Mouse (Mus musculus) olfactory bulb, adult 2 months (tissue): ENCODE measurements around the gene Ankib1.

Source experiments
- CTCF ChIP-seq: fragments of 200-500 bp; IDR thresholded peaks from 2 replicates; pipeline ENCODE4 v1.5.1; 2012; ENCODE audit warnings: low read depth, mild to moderate bottlenecking, low read length, moderate library complexity; ENCODE audit not compliant: insufficient read depth
- POLR2A ChIP-seq: fragments of 200-500 bp; IDR thresholded peaks from 2 replicates; pipeline ENCODE4 v1.6.1; 2012; ENCODE audit warnings: mild to moderate bottlenecking, low read depth, low read length, moderate library complexity; ENCODE audit not compliant: insufficient read depth

DNA sequence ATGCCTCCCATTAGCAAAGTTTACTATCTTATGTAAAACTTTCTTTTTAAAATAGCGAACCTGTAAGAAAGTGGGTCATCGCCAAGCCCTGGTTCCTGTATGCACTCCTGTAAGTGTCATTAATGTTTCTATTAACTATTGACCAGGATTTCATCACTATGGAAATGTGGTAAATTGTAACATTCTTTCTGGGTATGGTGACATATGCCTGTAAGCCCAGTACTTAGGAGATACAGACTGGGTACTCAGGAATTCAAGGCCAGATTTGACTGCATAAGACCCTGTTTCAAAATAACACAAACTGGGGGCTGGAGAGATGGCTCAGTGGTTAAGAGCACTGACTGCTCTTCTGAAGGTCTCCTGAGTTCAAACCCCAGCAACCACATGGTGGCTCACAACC is 137.5 kb downstream of the Ankib1 start:
- TF ChIP-seq CTCF: no peak
- TF ChIP-seq POLR2A: no peak
